Mouse (Mus musculus): ENCODE measurements around the gene Slc24a1. TPM values are rescaled to one million over a fixed set of nuclear protein-coding genes. Genes with fewer than 3 reads are reported as not detected.

Slc24a1 gene
- polyA plus RNA-seq, 1 experiment from 2014 or later = 0.25 TPM

GRCm38 (mm10) chr9:64902866-64903265 lies 48.5 kb downstream of the Slc24a1 start:
- Histone ChIP-seq H3K9ac (replicated peaks; ENCODE audit: low read depth, low read length) (no peak overlapping the region), H3K4me2 (ENCODE audit: low read length) (no peak overlapping the region), H3K4me3 (replicated peaks; ENCODE audit: low read length) (no peak overlapping the region), H3K9me3 (ENCODE audit: control insufficient read depth, low read length) (no peaks in the 10 kb centered on the region), H3K4me1 (replicated peaks; ENCODE audit: control insufficient read depth, insufficient read depth, low read length) (no peaks in the 10 kb centered on the region), H3K27me3 (replicated peaks; ENCODE audit: control insufficient read depth, insufficient read depth, low read length) (no peaks in the 10 kb centered on the region), H3K36me3 (ENCODE audit: control insufficient read depth, insufficient read depth) (peaks cover 5% of the 10 kb centered on the region), H3K27ac (ENCODE audit: low read length) (no peak overlapping the region)
- ATAC-seq = no peak
- WGBS = 26% methylated on average over 4 of the region's 4 CpGs

GRCm38 (mm10) chr9:64896605-64897004 lies 54.8 kb downstream of the Slc24a1 start:
- Histone ChIP-seq H3K4me3 (replicated peaks; ENCODE audit: low read length) (no peak overlapping the region), H3K36me3 (ENCODE audit: control insufficient read depth, insufficient read depth) (peaks cover 16% of the 10 kb centered on the region), H3K4me1 (replicated peaks; ENCODE audit: control insufficient read depth, insufficient read depth, low read length) (no peaks in the 10 kb centered on the region), H3K9ac (replicated peaks; ENCODE audit: low read depth, low read length) (no peak overlapping the region), H3K27ac (ENCODE audit: low read length) (no peak overlapping the region), H3K27me3 (replicated peaks; ENCODE audit: control insufficient read depth, insufficient read depth, low read length) (no peaks in the 10 kb centered on the region), H3K4me2 (ENCODE audit: low read length) (no peak overlapping the region), H3K9me3 (ENCODE audit: control insufficient read depth, low read length) (no peaks in the 10 kb centered on the region)
- WGBS = 88% methylated on average over 10 of the region's 10 CpGs
- ATAC-seq = no peak

- Histone ChIP-seq H3K27ac (ENCODE audit: low read length) (no peak overlapping the region), H3K4me3 (replicated peaks; ENCODE audit: low read length) (no peak overlapping the region), H3K36me3 (ENCODE audit: control insufficient read depth, insufficient read depth) (peaks cover 3% of the 10 kb centered on the region; the same call in 1 of the 2 replicates), H3K9ac (replicated peaks; ENCODE audit: low read depth, low read length) (no peak overlapping the region), H3K4me1 (replicated peaks; ENCODE audit: control insufficient read depth, insufficient read depth, low read length) (no peaks in the 10 kb centered on the region), H3K27me3 (replicated peaks; ENCODE audit: control insufficient read depth, insufficient read depth, low read length) (no peaks in the 10 kb centered on the region), H3K4me2 (ENCODE audit: low read length) (no peak overlapping the region), H3K9me3 (ENCODE audit: control insufficient read depth, low read length) (no peaks in the 10 kb centered on the region)
- ATAC-seq = no peak
- WGBS = 85% methylated on average over 5 of the region's 5 CpGs
Measured at GRCm38 (mm10) chr9:64886008-64886407, 65.4 kb downstream of the Slc24a1 start.

Small RNAs within 50 kb of the gene (microRNA-seq; reads per million reads assigned to microRNA genes)
- gene Gm25640 = not detected

Other genes with a start within 250 kb of the Slc24a1 start
- 396 and 403 TPM in 2 replicates for gene Rab11a, start 213.8 kb downstream of the Slc24a1 start, polyA plus RNA-seq (2015; fragmentation: Nextera tagmentation; extraction: Ambion mirVana)
- 9.7 and 11.6 TPM in 2 replicates for gene Dennd4a, start 140.3 kb downstream of the Slc24a1 start, polyA plus RNA-seq (2015; fragmentation: Nextera tagmentation; extraction: Ambion mirVana)
- 43.2 and 48.1 TPM in 2 replicates for gene Ints14, start 9.3 kb upstream of the Slc24a1 start, polyA plus RNA-seq (2015; fragmentation: Nextera tagmentation; extraction: Ambion mirVana)
- gene Hacd3, start 70.1 kb upstream of the Slc24a1 start, polyA plus RNA-seq (2015; fragmentation: Nextera tagmentation; extraction: Ambion mirVana) = 202 and 214 TPM in 2 replicates
- gene Dpp8, start 80.8 kb upstream of the Slc24a1 start, polyA plus RNA-seq (2015; fragmentation: Nextera tagmentation; extraction: Ambion mirVana) = 46.4 and 48.7 TPM in 2 replicates
- gene Igdcc4, start 149.9 kb upstream of the Slc24a1 start, polyA plus RNA-seq (2015; fragmentation: Nextera tagmentation; extraction: Ambion mirVana) = 13.8 and 15.2 TPM in 2 replicates
- 8.3 and 8.5 TPM in 2 replicates for gene Igdcc3, start 189.6 kb upstream of the Slc24a1 start, polyA plus RNA-seq (2015; fragmentation: Nextera tagmentation; extraction: Ambion mirVana)
- 5.4 and 6.6 TPM in 2 replicates for gene Parp16, start 243.7 kb upstream of the Slc24a1 start, polyA plus RNA-seq (2015; fragmentation: Nextera tagmentation; extraction: Ambion mirVana)

All from forebrain, embryonic 16.5 days (tissue).